Comparison of ENCODE assay signal across 8 mouse cellular contexts in genomic region chr16:4448235-4448634, GRCm38 (mm10). TPM values are rescaled to one million over a fixed set of nuclear protein-coding genes. Genes with fewer than 3 reads are reported as not detected.
DNase-seq lines count a peak whose midpoint lies in the region; ATAC-seq lines count a peak whose summit lies in the region.

No protein-coding gene starts in this region.

- intact Hi-C loops in left cerebral cortex, postnatal 36 days (cut with DNase I), result no loop called here

- DNase-seq in embryo, embryonic 10 days (ENCODE audit: low spot score), result peak; percentile 13
- DNase-seq in embryo, embryonic 9.5 days (ENCODE audit: extremely low spot score), result no peak
- peak; percentile 9 for DNase-seq in ES-CJ7 (ENCODE audit: low read depth, low spot score)
- peak; percentile 60 to 74 for DNase-seq in left cerebral cortex, postnatal 36 days (ENCODE audit: low spot score in 2 of 2)
- no peak for DNase-seq in natural killer cell, adult 2 months (ENCODE audit: low spot score in 2 of 2)
- DNase-seq in neural tube, embryonic 10.5 days (ENCODE audit: extremely low spot score, low spot score), result no peak

- ATAC-seq in hematopoietic stem cell, adult 5-6 weeks (replicated peaks in 1 of 2; ENCODE audit: insufficient read depth in 1 of 2, low FRiP score in 2 of 2, low TSS enrichment in 1 of 2, low read depth in 1 of 2, poor library complexity in 2 of 2, severe bottlenecking in 2 of 2), result peak; percentile 37 to 56
- ATAC-seq in inflammation-experienced regulatory T-cells, adult 6 months, result no peak

RNA-seq across cellular contexts. Expression of gene Adcy9, which starts 27.9 kb away (rescaled TPM):
- total RNA-seq in hematopoietic stem cell, adult 5-6 weeks (2017), result 13.1 and 16.7 TPM in 2 replicates
- 10 to 100 TPM; 72.5 to 78.6 TPM for total RNA-seq in left cerebral cortex, postnatal 36 days (2021)
- polyA plus RNA-seq in inflammation-experienced regulatory T-cells, adult 6 months (2017; shearing (Covaris generic)), result under 1 TPM in 2 of 3 experiments, not detected in 1; 0.12 to 0.49 TPM

Comparison
In these comparisons a context has a peak if more than half of its experiments do, and no peak if none do; other contexts are left out.
1. DNase-seq: peak in embryo, embryonic 10 days (single experiment), ES-CJ7 (single experiment) and left cerebral cortex, postnatal 36 days (2 of 2); none in embryo, embryonic 9.5 days (single experiment), natural killer cell, adult 2 months (0 of 2) and neural tube, embryonic 10.5 days (single experiment).